Mouse (Mus musculus) embryonic facial prominence, embryonic 13.5 days (tissue): ENCODE measurements around the gene Hspa14. TPM values are rescaled to one million over a fixed set of nuclear protein-coding genes. Genes with fewer than 3 reads are reported as not detected.

ENCODE experiments used
- ATAC-seq: fragments of 200-750 bp; cut with Nextera tagmentation; 2 replicates; pipeline ENCODE4 v1.8.0; 2017; ENCODE audit warnings: low read depth; ENCODE audit not compliant: insufficient number of reproducible peaks, insufficient read depth, low FRiP score, low TSS enrichment
- H3K27ac ChIP-seq: fragments of 300-500 bp; sonication (generic); 2 replicates; pipeline ENCODE4 v1.5.1; 2015; ENCODE audit warnings: moderate library complexity, mild to moderate bottlenecking, inconsistent platforms
- H3K27me3 ChIP-seq: fragments of 300-500 bp; sonication (generic); 2 replicates; pipeline ENCODE4 v1.6.1; 2015; ENCODE audit warnings: mild to moderate bottlenecking, inconsistent platforms
- H3K36me3 ChIP-seq: fragments of 300-500 bp; sonication (generic); 2 replicates; pipeline ENCODE4 v1.6.1; 2015; ENCODE audit warnings: mild to moderate bottlenecking, inconsistent platforms
- H3K4me1 ChIP-seq: fragments of 300-500 bp; sonication (generic); 2 replicates; pipeline ENCODE4 v1.6.1; 2015; ENCODE audit warnings: inconsistent platforms
- H3K4me2 ChIP-seq: fragments of 300-500 bp; sonication (generic); 2 replicates; pipeline ENCODE4 v1.6.1; 2015; ENCODE audit warnings: moderate library complexity, mild to moderate bottlenecking, inconsistent platforms
- H3K4me3 ChIP-seq: fragments of 300-500 bp; sonication (generic); 2 replicates; pipeline ENCODE4 v1.5.1; 2015; ENCODE audit warnings: mild to moderate bottlenecking, inconsistent platforms
- H3K9ac ChIP-seq: fragments of 300-500 bp; sonication (generic); 2 replicates; pipeline ENCODE4 v1.6.1; 2015; ENCODE audit warnings: mild to moderate bottlenecking, inconsistent platforms
- H3K9me3 ChIP-seq: fragments of 300-500 bp; sonication (generic); 2 replicates; pipeline ENCODE4 v1.6.1; 2016; ENCODE audit warnings: inconsistent platforms
- WGBS: fragments of 180-500 bp; shearing (Covaris S2); methylation state at CpG from one replicate; pipeline ENCODE4 v1.1.7; 2015; ENCODE audit warnings: mixed read lengths; 5-methylcytosine and 5-hydroxymethylcytosine counted together
- polyA plus RNA-seq: library from polyadenylated mRNA; unstranded; fragments of >200 nt; fragmentation: Nextera tagmentation; extraction: Ambion mirVana; gene quantifications from 2 replicates; pipeline ENCODE4 v1.2.1, GENCODE M21; 2015

The Hspa14 gene
- polyA plus RNA-seq = 99.2 and 102 TPM in 2 replicates

GRCm38 (mm10) chr2:3512552-3513454 is at the start of gene Hspa14, which contains the start of the genes Gm45902 and Cdnf:
Gene Hspa14, minus strand, starts transcription at chr2:3512814.
Gene Gm45902, minus strand, starts transcription at chr2:3512790.
Gene Cdnf, plus strand, starts transcription at chr2:3513030.
- under 1% methylated on average over 60 of the region's 60 CpGs for WGBS
- peak within 1 kb of the TSS; percentile 87 for H3K4me3 ChIP-seq
- no peaks in the 10 kb centered on the region for H3K9me3 ChIP-seq
- H3K36me3 ChIP-seq = peaks cover 24% of the 10 kb centered on the region
- H3K9ac ChIP-seq = peak within 1 kb of the TSS; percentile 94
- H3K27me3 ChIP-seq = no peaks in the 10 kb centered on the region
- ATAC-seq = peak; percentile 100
- H3K4me2 ChIP-seq = peak within 1 kb of the TSS; percentile 84
- H3K27ac ChIP-seq = peak within 1 kb of the TSS; percentile 82
- H3K4me1 ChIP-seq = peaks cover 13% of the 10 kb centered on the region

GRCm38 (mm10) chr2:3546588-3546987 is 34.0 kb upstream of the Hspa14 start:
- no peaks in the 10 kb centered on the region for H3K27me3 ChIP-seq
- WGBS = 4% methylated on average over 4 of the region's 4 CpGs

DNA sequence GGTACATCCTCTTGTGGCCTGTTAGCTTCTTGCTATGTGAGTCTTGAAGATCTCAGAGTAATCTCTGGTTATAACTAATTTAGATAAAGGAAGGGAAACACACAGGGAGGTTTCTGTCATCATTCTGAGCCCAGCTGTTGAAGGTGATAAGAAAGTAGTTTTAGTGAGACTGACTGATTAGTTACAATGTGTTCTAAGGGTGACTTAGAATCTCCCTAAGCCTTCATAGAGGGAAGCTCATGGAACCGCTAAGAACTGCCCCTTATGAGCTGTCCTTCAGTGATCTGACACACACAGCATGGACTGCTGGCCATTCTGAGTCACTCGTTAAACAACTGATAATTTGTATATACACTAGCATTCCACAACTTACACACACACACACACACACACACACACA is 33.4 kb upstream of the Hspa14 start:
- Histone ChIP-seq H3K9me3 (no peaks in the 10 kb centered on the region), H3K4me2 (no peak overlapping the region), H3K4me3 (no peak overlapping the region), H3K27ac (no peak overlapping the region), H3K4me1 (no peaks in the 10 kb centered on the region), H3K36me3 (no peaks in the 10 kb centered on the region), H3K27me3 (no peaks in the 10 kb centered on the region), H3K9ac (no peak overlapping the region)
- WGBS = 75% methylated on average over 2 of the region's 2 CpGs
- no peak for ATAC-seq

More at GRCm38 (mm10) chr2:3546588-3546987, 34.0 kb upstream of the Hspa14 start:
- Histone ChIP-seq H3K9me3 (no peaks in the 10 kb centered on the region), H3K4me1 (no peaks in the 10 kb centered on the region), H3K9ac (no peak overlapping the region), H3K4me3 (no peak overlapping the region), H3K36me3 (no peaks in the 10 kb centered on the region), H3K27ac (no peak overlapping the region), H3K4me2 (no peak overlapping the region)
- no peak for ATAC-seq

DNA sequence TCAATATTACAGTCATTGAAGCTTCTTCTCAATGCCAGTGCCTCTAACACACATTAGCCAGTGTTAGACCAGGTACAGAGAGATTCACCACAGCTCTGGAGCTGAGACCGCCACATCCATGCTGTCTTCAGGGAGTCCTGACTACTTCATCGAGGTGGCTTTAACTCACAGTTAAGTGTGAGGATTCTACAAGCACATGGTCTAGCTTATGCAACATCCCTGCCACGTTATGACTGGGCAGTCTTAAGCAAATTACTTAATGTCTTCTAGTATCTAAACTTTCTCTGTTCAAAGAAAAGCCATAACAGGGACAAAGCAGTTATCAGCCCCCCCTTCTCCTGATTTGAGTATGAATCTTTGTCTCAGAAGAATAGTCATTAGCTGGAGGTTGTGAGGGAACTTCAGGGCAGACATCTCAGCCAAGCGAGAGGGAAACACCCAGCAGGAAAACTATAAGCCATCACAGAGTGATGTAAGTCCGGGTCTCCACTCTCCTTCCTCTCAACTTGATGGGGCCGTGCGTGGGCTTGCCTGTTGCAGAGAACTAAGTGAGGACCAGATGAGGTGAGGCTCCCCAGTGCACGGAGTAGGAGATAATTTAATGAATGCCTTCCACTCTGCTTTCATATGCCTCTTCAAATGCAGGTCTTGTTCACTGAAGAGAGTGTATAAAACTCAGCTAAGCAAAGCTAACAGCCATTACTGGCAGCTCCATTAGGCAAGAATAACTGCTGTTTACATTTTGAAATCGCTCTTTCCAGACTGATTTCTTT is 28.9 kb upstream of the Hspa14 start:
- Histone ChIP-seq H3K27me3 (no peaks in the 10 kb centered on the region), H3K4me3 (no peak overlapping the region), H3K4me1 (no peaks in the 10 kb centered on the region), H3K9ac (no peak overlapping the region), H3K4me2 (no peak overlapping the region), H3K27ac (no peak overlapping the region), H3K36me3 (no peaks in the 10 kb centered on the region), H3K9me3 (no peaks in the 10 kb centered on the region)
- no peak for ATAC-seq
- 65% methylated on average over 9 of the region's 9 CpGs for WGBS

DNA sequence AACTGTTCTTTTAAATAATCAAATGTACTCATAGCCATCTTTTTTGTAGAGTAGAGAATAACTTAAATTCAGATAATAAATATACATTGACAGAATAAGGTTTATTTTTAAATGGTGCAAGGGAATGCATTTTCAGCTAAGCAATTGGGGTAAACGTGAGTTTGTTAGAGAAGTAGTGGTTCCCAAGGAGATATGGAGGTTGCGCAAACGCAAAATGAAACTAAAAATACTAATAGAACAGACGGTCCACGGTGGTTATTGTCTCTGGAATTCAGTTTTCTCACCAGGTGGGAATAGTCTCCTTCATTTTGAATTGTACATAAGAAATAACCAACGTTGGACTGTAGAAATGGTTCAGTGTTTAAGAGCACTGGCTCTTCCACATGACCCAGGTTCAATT is 13.7 kb upstream of the Hspa14 start:
- Histone ChIP-seq H3K4me1 (no peaks in the 10 kb centered on the region), H3K4me2 (no peak overlapping the region), H3K9ac (no peak overlapping the region), H3K27ac (no peak overlapping the region), H3K4me3 (no peak overlapping the region), H3K36me3 (no peaks in the 10 kb centered on the region), H3K9me3 (no peaks in the 10 kb centered on the region), H3K27me3 (no peaks in the 10 kb centered on the region)
- ATAC-seq = no peak
- WGBS = 80% methylated on average over 6 of the region's 6 CpGs

- no peak overlapping the region for H3K4me3 ChIP-seq
- no peaks in the 10 kb centered on the region for H3K27me3 ChIP-seq
- no peak overlapping the region for H3K4me2 ChIP-seq
- no peaks in the 10 kb centered on the region for H3K36me3 ChIP-seq
- ATAC-seq = no peak
- no peaks in the 10 kb centered on the region for H3K4me1 ChIP-seq
- WGBS = 82% methylated on average over 4 of the region's 4 CpGs
- no peak overlapping the region for H3K9ac ChIP-seq
- no peak overlapping the region for H3K27ac ChIP-seq
- H3K9me3 ChIP-seq = no peaks in the 10 kb centered on the region
Observed at GRCm38 (mm10) chr2:3522558-3522957, 9.9 kb upstream of the Hspa14 start.

DNA sequence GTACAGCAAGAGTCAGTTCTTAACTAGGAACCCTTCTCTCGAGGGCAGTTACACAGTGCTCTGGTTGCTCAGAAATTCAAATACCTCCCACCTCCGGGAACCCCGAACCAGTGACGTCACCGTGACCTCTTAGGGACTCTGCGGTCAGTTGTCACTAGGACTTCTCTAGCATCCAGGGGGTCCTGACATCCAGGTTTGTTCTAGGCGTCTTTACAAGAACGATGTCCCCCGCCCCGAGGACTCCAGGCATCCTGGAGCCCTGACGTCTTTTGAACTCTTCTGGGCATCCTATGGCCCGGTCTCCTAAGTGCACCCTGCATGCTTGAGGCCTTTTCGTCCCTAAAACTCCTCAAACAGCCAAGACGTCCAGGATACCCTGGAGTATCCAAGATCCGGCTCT is 538 bp downstream of the Hspa14 start:
- ATAC-seq = no peak
- no peaks in the 10 kb centered on the region for H3K9me3 ChIP-seq
- 0% methylated on average over 15 of the region's 15 CpGs for WGBS
- H3K27ac ChIP-seq = peak overlapping the region; percentile 82
- no peaks in the 10 kb centered on the region for H3K27me3 ChIP-seq
- peak overlapping the region; percentile 94 for H3K9ac ChIP-seq
- peak overlapping the region; percentile 87 for H3K4me3 ChIP-seq
- peak overlapping the region; percentile 84 for H3K4me2 ChIP-seq
- H3K36me3 ChIP-seq = peaks cover 30% of the 10 kb centered on the region
- H3K4me1 ChIP-seq = peaks cover 13% of the 10 kb centered on the region

DNA sequence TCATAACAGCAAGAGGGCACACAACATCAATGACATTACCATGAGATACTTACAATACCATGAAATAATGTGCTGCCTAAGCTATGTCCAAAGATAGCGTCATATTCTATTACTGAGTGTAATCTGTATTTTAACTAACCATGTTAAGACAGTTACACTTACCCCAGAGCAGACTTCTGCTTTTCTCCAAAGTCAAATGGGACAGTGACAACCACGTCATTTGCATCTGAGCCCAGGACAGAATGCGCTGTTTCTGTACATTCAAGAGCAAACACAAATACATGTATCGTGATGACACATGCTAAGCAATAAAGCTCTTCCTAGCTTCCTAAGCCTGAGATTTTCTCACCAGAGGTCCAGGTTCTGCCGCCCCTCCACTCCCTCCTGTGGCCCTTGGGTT is 11.7 kb downstream of the Hspa14 start:
- 94% methylated on average over 5 of the region's 5 CpGs for WGBS
- Histone ChIP-seq H3K9me3 (no peaks in the 10 kb centered on the region), H3K4me1 (no peaks in the 10 kb centered on the region), H3K4me2 (no peak overlapping the region), H3K4me3 (no peak overlapping the region), H3K27ac (no peak overlapping the region), H3K27me3 (no peaks in the 10 kb centered on the region), H3K36me3 (peaks cover 72% of the 10 kb centered on the region), H3K9ac (no peak overlapping the region)
- no peak for ATAC-seq

- Histone ChIP-seq H3K27me3 (no peaks in the 10 kb centered on the region), H3K4me3 (no peak overlapping the region), H3K9me3 (no peaks in the 10 kb centered on the region), H3K4me2 (no peak overlapping the region), H3K27ac (no peak overlapping the region), H3K4me1 (no peaks in the 10 kb centered on the region), H3K36me3 (peaks cover 72% of the 10 kb centered on the region), H3K9ac (no peak overlapping the region)
- ATAC-seq = no peak
- WGBS = 90% methylated on average over 6 of the region's 6 CpGs
Observed at GRCm38 (mm10) chr2:3499543-3499942, 13.1 kb downstream of the Hspa14 start.

DNA sequence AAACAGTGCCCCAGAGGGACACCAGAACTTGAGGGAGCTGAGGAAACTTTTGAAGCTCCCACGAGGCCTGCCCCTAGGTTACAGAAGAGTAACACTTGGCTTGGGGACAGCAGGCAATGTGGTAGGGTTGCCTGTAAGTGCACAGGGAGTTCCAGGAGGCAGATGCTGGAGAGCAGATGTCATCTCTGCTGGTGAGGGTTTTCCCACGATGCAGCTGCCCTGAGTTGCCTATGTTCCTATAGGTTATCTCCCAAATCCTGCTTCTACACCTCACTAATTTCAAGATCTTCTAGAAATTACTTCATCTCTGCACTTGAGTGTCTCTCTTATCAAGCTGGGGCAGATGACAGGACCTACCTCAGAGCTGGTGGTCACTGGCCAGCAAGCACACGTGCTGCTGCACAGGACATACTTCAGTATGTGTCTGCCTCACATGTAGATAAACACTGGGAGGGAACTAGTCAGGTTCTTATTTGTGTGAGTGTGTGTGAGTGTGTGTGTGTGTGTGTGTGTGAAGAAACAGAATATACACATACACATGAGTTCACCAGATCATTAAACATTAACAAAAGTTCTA is 18.7 kb downstream of the Hspa14 start:
- WGBS = 93% methylated on average over 3 of the region's 3 CpGs
- Histone ChIP-seq H3K27ac (no peak overlapping the region), H3K36me3 (peaks cover 75% of the 10 kb centered on the region), H3K9ac (no peak overlapping the region), H3K27me3 (no peaks in the 10 kb centered on the region), H3K4me3 (no peak overlapping the region), H3K9me3 (no peaks in the 10 kb centered on the region), H3K4me2 (no peak overlapping the region), H3K4me1 (no peaks in the 10 kb centered on the region)
- no peak for ATAC-seq

DNA sequence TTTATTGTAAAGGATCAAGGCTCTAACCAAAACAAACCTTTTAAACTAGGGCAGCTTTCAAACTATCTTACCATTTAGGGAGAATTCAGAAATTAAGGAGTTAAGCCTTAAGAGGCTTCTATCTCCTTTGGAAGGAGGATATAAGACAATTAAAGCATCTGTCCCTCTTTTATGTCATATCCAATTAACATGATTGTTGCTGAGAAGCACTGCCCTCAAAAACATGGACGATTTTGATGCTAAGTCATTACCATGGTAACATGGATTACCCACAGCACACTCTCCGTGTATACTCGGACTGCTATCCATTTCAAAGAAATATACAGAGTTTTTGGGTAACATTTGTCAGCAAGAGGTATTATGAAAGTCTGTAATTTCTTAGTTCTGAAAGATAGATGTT is 22.8 kb downstream of the Hspa14 start:
- H3K4me3 ChIP-seq = no peak overlapping the region
- H3K4me1 ChIP-seq = no peaks in the 10 kb centered on the region
- H3K4me2 ChIP-seq = no peak overlapping the region
- H3K9ac ChIP-seq = no peak overlapping the region
- no peaks in the 10 kb centered on the region for H3K27me3 ChIP-seq
- WGBS = 76% methylated on average over 3 of the region's 3 CpGs
- H3K27ac ChIP-seq = no peak overlapping the region
- H3K9me3 ChIP-seq = no peaks in the 10 kb centered on the region
- ATAC-seq = no peak
- peaks cover 42% of the 10 kb centered on the region for H3K36me3 ChIP-seq
